Mouse (Mus musculus): Measurements from ENCODE around the gene Ssu2. TPM values are rescaled to one million over a fixed set of nuclear protein-coding genes. Genes with fewer than 3 reads are reported as not detected.

Ssu2 gene
- polyA plus RNA-seq, 1 experiment from 2014 or later: 0.17 TPM

Other genes starting within 250 kb of the Ssu2 start
- 48.7 and 49.3 TPM in 2 replicates for gene Lmcd1, start 114.3 kb downstream of the Ssu2 start, polyA plus RNA-seq (2016; fragmentation: Nextera tagmentation; extraction: Ambion mirVana)
- gene Cav3, start 71.5 kb upstream of the Ssu2 start, polyA plus RNA-seq (2016; fragmentation: Nextera tagmentation; extraction: Ambion mirVana): 61.3 and 63.8 TPM in 2 replicates
- 0.10 TPM in 2 replicates for gene Oxtr, start 101.9 kb upstream of the Ssu2 start, polyA plus RNA-seq (2016; fragmentation: Nextera tagmentation; extraction: Ambion mirVana)